Mouse (Mus musculus) spleen, postnatal 4 days (tissue): ENCODE data around the gene Ddx54.

Experiments used
- DNase-seq, 2 experiments: peaks; one replicate each; pipeline ENCODE4 v3.0.0; 2022; ENCODE audit warnings: low spot score in 2 of 2

Ddx54 gene

GRCm38 (mm10) chr5:120612442-120612821, at the start of gene Ddx54, which contains the start of gene Rita1:
Gene Ddx54 (plus strand): TSS chr5:120612739.
Gene Rita1 (minus strand): TSS chr5:120612589.
- DNase-seq = peak; percentile 98

- no peak for DNase-seq
Measured at GRCm38 (mm10) chr5:120562956-120563913, 49.3 kb upstream of the Ddx54 start.

- DNase-seq = no peak
Measured at GRCm38 (mm10) chr5:120563914-120564311, 48.6 kb upstream of the Ddx54 start.

GRCm38 (mm10) chr5:120565171-120565905, 47.2 kb upstream of the Ddx54 start:
- no peak for DNase-seq

- no peak for DNase-seq
Measured at GRCm38 (mm10) chr5:120566101-120566500, 46.4 kb upstream of the Ddx54 start.

- DNase-seq = no peak
Measured at GRCm38 (mm10) chr5:120566681-120567252, 45.8 kb upstream of the Ddx54 start.

GRCm38 (mm10) chr5:120567253-120567701, 45.3 kb upstream of the Ddx54 start:
- DNase-seq = no peak

- DNase-seq = no peak
Measured at GRCm38 (mm10) chr5:120567761-120568211, 44.8 kb upstream of the Ddx54 start.

- no peak for DNase-seq
Measured at GRCm38 (mm10) chr5:120568336-120568768, 44.2 kb upstream of the Ddx54 start.

- DNase-seq = no peak
Measured at GRCm38 (mm10) chr5:120568964-120569363, 43.6 kb upstream of the Ddx54 start.

- DNase-seq = no peak
Measured at GRCm38 (mm10) chr5:120569791-120570190, 42.7 kb upstream of the Ddx54 start.

GRCm38 (mm10) chr5:120570289-120570897, 42.1 kb upstream of the Ddx54 start:
- no peak for DNase-seq

- no peak for DNase-seq
Measured at GRCm38 (mm10) chr5:120571056-120571740, 41.3 kb upstream of the Ddx54 start.

- DNase-seq = no peak
Measured at GRCm38 (mm10) chr5:120574469-120575063, 38.0 kb upstream of the Ddx54 start.

- no peak for DNase-seq
Measured at GRCm38 (mm10) chr5:120576781-120577301, 35.7 kb upstream of the Ddx54 start.

- DNase-seq = peak; percentile 85 to 89
Measured at GRCm38 (mm10) chr5:120577935-120578441, 34.6 kb upstream of the Ddx54 start.

- DNase-seq = peak; percentile 58 to 80
Measured at GRCm38 (mm10) chr5:120578504-120579081, 33.9 kb upstream of the Ddx54 start.

- DNase-seq = no peak
Measured at GRCm38 (mm10) chr5:120579211-120579897, 33.2 kb upstream of the Ddx54 start.
